Mouse (Mus musculus): ENCODE measurements around the gene Rbfox1. TPM values are rescaled to one million over a fixed set of nuclear protein-coding genes. Genes with fewer than 3 reads are reported as not detected.

Rbfox1 gene
- total RNA-seq, 2 experiments from 2014 or later: 186 to 195 TPM

DNA sequence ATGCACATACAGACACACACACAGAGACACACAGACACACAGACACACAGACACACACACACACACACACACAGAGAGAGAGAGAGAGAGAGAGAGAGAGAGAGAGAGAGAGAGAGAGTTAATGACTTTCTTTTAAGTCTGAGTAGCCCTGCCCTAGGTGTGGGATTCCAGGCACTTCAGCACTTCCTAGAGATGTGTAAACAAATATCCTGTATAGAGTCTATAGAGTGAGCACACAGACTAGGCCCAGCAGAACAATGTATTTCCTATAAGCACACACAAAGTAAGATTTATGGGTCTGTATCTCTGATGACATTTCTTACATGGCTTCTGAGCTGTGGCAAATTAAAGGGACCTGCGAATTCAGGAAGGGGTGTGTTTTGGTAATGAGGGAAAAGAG lies 998.6 kb downstream of the Rbfox1 start:
- no peak for DNase-seq
- intact Hi-C loops (cut with DNase I): no loop called here

DNA sequence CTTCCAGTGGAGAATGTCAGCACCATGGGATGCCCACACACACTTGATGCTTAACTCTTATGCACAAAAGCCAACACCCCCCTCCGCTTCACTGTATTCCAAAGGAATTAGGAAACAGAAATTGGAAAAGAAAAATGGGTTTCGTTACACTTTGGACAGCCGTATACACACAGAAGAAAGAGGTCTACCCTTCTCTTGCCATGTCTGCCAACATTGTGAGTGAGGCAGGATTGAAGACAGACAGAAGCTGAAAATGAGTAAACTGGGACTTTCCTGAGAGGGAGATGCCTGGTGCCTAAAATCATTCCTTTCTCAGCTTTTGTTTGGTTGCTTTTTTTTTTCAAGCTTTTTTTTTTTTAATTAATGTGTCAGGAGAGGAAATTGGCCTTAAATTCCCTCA lies 1000.5 kb downstream of the Rbfox1 start:
- intact Hi-C loops (cut with DNase I): no loop called here
- no peak for DNase-seq

DNA sequence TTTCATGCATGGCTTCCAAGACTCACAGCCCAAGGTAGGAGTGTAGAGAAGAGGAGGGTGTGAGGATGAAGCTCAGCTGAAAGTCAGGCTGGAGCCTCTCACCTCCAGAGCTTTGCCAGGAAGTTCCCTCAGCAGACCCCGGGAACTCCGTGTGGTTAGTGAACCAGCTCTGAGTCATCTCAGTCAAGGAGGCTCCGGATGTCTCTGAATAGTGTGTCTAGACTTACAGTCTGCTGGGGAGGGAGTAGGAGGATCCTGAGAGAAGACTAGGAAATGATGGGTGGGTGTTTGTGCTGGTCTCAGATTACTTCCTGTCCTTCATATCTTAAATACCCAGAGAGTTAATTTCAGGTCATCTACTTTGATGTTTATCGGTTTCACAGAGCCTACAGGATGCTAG lies 1004.1 kb downstream of the Rbfox1 start:
- no peak for DNase-seq
- intact Hi-C loops (cut with DNase I): no loop called here

DNA sequence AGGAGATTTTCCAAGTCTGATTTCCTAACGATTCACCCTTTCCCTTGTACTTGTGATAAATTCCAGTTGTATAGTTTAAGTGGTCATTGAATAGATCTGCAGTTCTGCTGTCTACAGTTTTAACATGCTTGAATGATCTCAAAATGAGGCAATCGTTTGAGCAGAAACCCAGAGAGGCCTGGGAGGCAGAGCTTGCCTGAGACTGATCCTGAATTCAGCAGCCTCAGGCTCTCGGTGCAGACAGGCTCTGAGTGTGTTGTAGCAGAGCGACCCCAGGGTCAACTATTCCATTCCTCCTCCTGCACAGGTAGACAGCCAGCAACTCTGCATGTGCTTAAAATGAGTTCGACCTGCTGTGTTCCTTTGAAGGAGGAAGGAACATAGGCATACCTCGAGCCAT lies 1012.6 kb downstream of the Rbfox1 start:
- intact Hi-C loops (cut with DNase I): no loop called here
- DNase-seq: no peak

DNA sequence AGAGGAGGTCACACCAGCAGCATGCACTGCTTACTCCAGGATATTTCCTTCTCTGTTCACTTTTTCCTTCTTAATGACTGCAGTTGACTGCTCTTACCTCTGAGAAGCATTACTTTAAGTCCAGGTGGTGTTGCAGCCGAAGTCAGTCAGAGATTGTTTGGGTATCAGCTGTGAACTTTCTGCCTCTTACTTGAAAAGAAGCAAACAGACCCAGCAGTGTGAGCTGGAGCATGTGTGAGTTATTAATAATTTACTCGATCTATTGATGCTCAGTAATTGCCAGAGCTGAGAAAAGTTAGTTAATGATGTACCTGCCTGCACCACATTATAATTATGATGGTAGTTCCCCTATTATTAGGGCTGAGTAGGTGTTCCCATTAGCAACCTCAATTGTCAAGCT lies 1014.9 kb downstream of the Rbfox1 start:
- intact Hi-C loops (cut with DNase I): no loop called here
- no peak for DNase-seq

DNA sequence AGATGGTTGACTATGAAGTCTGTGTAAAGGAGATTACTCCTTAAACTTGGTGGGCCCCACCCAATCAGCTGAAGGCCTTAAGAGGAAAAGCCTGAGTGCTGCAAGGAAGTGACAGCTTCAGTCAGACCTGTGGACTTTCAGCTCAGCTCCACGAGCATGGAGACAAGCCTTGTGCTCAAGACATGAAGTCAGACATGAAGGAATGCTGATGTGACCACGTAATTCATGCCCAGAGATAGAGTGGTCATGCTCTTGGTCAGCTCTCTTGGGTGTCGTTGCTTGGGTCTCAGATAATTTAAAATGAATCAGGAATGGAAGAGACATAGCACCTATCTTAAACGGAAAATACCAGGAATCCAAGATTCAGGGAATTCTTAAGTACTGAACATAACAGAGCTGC lies 1019.8 kb downstream of the Rbfox1 start:
- intact Hi-C loops (cut with DNase I): no loop called here
- no peak for DNase-seq

DNA sequence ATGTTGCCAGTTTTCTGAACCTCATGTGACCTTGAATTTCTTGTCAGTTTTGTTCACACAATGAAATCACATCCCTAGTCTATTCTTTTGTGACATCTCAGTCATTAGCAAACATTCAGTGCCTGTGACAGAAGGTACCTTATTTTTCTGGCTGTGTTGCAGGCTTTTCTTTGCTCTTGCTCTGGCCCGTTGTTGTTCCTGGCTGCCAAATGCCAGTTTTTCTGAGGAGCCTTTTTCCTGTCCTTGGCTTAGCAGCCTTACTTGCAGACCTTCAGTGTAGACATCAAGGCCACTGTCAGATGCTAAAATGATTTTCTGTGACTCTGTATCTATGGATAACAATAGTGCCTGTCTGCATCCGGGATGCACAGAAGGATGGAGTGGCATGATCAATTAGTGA lies 1020.8 kb downstream of the Rbfox1 start:
- intact Hi-C loops (cut with DNase I): no loop called here
- no peak for DNase-seq

DNA sequence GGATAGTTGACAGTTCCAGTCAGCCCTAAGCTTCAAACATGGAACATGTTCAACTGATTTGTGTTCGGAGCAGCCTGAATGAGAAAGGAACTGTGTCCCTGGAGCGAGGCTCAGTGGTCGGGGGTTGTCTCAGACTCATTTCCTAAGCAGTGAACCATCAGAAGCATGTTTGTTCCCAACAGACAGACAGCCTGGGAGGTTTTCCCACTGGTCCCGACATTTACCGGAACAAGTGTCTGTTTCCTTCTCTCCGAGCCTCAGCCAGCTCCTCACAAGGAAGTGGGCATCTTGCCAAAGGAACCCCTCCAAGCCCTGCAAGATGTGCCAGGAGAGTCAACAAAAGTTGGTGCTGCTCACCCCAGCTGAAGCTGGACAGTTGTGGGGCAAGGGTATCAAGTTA lies 1022.4 kb downstream of the Rbfox1 start:
- intact Hi-C loops (cut with DNase I): no loop called here
- no peak for DNase-seq

DNA sequence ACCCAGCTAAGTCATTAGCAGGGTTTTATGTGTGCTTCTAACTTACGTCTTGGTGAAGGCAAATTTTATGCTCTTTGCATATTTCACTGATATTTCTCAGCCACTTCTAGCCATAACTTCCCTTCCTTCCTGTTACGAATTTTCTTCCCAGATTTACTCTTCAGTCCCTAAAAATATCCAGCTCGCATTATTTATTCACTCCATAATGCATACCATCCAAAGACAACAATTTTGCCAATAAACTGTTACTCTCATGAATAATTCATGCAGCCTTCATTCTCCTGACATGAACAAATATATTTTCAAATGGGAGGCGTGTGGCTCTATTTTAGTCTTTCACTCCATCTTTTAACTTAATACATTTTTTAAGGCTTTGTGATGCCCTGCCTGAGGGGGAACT lies 1029.4 kb downstream of the Rbfox1 start:
- intact Hi-C loops (cut with DNase I): no loop called here
- no peak for DNase-seq

DNA sequence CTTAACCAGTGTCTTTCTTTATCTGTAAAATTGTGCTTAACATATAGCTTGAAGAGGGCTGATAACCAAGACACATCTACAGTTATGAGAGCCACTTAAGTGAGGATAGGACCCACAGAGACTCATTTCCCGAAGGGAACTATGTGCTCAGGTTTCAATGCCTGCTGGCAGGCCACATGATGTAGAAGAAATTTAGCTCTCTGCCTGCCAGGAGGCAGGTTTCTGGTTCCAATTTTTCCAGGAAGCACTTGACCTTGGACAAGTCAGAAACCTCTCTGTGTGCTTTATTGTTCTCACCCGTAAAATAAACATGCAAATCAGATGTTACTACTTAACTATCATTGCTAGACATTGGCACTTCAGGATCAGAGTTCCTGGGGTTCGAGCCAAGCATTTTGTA lies 1033.5 kb downstream of the Rbfox1 start:
- no peak for DNase-seq
- intact Hi-C loops (cut with DNase I): no loop called here

DNA sequence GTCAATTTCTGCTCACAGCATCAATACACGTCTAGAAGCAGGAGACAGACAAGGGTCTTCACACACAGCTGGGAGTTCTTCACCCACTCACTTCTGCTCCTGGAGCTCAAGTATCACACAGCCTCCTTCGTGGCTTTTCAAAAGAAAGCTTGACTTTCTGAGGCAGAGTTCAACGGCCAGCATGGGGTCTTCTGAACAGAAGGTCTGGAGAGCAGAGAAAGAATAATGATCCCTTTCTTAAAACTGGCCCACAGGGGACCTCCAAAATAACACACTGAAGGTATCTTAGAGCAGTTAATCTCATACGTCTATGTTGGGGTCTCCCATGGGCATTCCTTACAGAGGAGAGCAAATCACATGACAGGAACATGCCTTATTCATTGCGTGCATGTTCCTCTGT lies 1034.5 kb downstream of the Rbfox1 start:
- no peak for DNase-seq
- intact Hi-C loops (cut with DNase I): no loop called here

DNA sequence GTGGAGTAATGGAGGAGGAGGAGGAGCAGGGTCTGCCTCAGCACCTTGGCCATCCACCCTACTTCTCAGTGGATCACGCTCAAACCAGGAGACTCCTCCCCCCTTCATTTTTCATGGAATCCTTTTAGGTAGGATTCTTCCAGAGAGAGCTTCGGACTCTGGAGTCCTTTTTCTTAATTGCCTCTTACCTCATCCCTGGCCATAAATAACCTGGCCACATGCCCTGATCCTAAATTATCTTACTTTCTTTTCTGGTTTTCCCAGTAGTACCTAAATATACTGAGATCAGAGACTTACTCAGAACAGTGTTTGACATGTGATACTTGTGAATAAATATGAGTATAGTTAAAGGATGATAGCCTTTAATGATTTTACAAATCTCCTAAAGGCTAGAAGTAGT lies 1042.5 kb downstream of the Rbfox1 start:
- DNase-seq: no peak

DNA sequence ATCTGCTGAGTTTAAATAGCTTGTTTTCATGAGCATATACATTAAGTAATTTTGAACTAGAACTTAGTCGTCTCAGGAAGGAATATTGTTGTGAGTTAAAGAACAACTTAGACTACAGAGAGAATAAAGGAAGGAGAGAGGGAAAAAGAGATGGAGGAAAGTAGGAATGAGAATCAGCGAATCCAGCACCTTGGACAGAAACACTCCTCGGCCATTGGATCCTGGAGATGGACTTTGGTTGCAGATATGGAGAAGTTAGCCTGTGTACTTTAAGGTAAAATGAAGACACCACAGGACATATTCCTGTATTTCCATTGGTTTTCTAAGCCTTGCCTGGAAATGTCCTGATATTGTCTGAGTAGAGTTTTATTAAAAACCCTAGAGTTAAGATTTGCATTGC lies 1045.6 kb downstream of the Rbfox1 start:
- DNase-seq: no peak
- intact Hi-C loops (cut with DNase I): no loop called here

More for the DNA sequence above, 1042.5 kb downstream of the Rbfox1 start:
- intact Hi-C loops (cut with DNase I): no loop called here

DNA sequence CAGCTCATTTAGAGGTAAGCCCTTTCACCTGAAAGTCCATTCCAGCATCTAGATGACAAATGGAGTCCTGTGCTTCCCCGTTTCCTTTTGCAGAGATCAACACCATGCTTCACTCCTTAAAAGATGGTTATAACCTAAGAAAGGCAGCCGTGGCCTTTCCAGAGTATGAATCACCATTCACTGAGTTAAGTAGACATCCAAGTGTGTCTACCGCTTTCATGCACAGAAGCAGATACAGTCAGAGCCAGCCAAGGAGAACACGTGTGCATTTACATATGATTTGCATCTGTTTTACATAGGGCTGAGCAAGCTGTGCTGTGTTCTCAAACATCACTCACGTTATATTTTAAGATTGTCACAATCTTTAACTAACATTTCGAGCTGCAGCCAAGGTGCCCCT lies 1061.0 kb downstream of the Rbfox1 start:
- intact Hi-C loops (cut with DNase I): no loop called here

DNA sequence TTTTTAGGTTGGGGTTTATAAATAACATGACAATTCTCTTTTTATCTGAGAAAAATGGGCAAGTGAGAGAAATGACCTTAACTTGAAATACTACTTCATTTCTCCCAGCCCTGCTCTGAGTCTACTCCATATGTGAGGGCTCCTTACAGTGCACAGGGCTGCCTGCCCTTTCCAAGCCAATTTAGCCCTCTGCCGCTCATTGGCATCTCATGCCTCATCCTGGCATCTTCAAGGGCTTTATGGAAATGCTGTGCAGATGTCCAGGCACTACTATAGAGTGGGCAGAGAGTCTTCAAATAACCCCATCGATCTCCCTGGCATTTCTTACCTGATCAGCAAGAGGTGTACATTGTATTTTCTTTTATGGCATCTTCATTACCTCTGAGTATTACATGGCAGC lies 1064.5 kb downstream of the Rbfox1 start:
- intact Hi-C loops (cut with DNase I): no loop called here
- DNase-seq: no peak

More for the DNA sequence above, 1061.0 kb downstream of the Rbfox1 start:
- DNase-seq: no peak

DNA sequence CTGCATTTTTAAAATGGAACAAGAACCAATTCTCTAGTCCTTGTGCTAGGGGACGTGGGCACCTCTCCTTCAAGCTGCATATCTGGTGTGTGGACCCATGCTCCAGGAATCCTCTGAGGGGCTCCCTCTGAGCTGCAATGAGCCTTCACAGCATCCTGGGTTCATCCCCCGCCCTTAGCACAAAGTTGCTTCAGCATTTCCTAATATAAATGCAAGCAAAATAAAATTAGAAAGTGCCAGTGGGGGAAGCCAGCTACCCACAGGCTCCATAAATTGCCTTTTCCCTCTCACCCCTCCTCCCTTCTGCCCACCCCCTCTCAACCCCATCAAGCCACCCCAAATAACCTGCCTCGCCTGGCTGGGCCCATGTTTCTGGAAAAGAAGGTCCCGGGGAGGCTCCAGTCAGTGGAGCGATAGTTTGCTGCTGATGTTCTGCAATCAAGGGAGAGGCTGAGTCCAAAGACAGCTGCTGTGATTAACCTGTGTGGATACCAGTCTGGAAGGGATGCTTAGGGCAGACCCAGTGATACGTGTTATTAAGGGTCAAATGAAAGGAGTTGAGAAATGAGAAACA lies 1070.0 kb downstream of the Rbfox1 start:
- DNase-seq: no peak
- intact Hi-C loops (cut with DNase I): no loop called here

DNA sequence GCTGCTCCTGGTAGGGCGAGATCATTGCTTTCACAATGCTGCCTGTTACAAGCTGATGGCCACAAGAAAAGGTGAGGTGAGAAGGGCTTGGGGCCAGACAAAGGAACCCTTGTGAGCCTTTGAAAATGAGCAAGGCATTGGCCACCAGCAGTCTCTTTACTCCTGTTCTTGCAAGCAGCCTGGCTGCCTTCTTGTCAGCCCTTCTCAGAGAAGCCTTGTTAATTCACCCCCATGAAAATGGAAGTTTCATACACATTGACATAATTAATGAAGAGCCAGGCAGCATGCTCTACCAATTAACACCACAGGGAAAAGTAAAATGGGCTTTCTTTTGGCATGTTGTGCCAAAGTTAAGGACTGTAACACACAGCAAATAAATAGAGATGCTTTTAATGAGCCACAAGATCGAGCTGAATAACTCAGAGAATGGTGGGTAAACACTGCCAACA lies 1076.8 kb downstream of the Rbfox1 start:
- DNase-seq: no peak
- intact Hi-C loops (cut with DNase I): no loop called here

DNA sequence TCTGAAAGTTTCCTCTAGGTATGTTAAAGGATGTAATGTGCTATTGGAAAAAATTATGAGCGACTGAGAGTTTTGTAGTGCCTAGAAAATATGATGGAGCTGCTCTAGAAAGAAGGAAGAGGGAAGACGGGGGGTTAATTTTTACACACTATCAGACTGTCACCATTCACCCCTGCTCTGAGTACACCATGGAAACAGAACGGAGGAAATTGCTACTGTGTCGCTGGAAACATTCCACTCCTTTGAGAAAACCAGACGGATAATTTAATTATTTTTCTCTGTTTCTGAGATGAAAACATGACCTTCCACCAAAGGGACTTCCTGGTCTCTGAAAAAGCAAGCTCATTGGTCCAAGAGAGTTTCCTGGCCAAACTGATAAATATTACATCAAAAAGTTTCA lies 1077.4 kb downstream of the Rbfox1 start:
- intact Hi-C loops (cut with DNase I): no loop called here
- DNase-seq: no peak

DNA sequence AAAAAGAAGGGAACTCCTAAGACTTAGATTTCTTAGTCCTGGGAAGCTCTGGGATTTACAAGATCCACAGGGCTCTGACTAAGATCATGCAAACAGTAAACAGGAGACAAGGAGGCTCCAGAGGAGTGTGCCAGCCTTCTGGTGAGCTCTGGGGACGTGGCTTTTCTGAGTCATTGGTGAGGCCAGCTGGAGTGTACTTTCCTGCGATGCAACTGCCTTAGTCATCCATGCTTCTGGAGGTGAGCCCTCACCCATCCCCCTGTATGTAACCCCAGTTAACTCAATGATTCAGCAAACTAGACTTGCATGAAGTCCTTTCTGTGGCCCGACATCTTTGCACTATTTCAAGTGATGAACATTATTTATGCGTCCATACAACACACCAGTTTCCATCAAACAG lies 1078.4 kb downstream of the Rbfox1 start:
- intact Hi-C loops (cut with DNase I): no loop called here
- no peak for DNase-seq

DNA sequence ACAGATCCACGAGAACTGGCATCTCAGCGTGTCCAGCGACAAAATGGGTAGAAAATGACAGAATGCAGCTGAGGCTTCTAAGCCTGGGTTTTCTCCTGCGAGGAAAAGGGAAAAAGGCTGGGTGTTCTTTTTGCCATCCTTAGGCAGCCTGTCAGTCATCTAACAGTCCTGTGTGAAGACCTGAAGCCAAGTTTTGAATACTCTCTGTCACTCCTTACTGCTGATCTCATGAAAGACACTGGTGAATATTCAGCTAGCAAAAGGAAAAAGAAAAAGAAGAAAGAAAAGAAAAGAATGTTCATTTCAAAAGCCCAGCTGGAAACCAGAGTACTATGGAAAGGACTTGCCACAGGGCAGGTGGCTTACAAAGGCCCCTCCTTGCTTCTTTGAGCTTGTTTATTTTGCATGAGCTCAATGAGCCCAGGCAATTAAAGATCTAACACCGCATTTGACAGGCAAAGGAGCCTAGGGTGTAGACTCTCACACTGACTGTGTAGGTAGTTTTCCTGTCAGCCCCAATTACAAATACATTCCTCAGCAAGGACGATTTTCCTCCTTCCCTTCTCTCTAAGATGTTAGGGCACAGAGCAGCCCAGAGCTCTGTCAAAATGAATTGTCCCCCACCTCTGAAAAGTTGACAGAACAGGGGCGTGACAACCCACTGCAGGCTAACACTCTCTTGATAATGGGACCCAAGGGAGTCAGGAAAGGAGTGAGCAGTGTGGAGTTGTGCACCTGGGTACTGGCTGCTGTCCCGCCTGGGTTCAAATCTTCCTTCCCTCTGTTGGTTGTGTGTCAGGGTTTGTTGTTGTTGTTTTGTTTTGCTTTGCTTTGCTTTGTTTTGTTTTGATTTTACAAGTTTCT lies 1079.8 kb downstream of the Rbfox1 start:
- intact Hi-C loops (cut with DNase I): no loop called here
- no peak for DNase-seq

DNA sequence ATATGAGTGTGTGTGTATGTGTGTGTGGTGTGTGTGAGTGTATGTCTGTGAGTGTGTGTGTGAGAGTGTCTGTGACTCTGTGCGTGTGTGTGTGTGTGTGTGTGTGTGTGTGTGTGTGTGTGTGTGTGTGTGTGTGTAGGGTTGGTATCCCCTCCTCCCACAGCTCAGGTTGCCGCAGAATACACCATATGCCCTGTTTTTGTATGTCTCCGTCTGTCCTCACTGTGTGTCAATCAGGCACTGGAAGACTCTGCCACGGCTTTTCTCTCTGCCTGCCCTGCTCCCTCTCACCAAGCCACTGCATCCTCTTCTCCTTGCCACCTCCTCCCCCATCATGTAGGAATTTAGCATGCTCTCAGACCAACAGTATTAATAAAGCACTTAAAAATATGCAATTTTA lies 1084.8 kb downstream of the Rbfox1 start:
- no peak for DNase-seq
- intact Hi-C loops (cut with DNase I): no loop called here

DNA sequence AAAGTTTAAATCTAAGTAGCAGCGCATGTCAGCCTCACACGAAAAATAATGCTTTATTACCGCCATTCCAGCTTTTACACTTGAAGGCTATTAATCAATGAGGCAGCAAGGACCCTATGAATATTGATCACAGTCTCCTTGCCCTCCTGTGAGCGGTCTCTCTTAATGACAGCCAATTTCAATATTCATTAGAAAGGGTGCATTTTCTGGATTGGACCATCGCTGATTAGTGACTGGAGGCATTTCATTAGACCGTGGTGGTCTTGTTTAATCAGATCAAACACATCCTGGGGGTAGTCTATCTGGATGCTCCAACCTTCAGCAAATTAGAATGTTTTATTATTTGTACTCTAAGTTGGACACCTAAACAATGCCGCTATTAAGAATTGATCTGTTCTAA lies 1091.2 kb downstream of the Rbfox1 start:
- intact Hi-C loops (cut with DNase I): no loop called here
- no peak for DNase-seq

Data from gastrocnemius, postnatal 36 days (tissue).